Mouse (Mus musculus) spleen, adult 12 weeks (tissue): ENCODE data around the gene Epha5.

Experiments
- DNase-seq: peaks from one replicate; pipeline ENCODE4 v3.0.0; 2022; ENCODE audit warnings: low spot score

Gene Epha5

DNA sequence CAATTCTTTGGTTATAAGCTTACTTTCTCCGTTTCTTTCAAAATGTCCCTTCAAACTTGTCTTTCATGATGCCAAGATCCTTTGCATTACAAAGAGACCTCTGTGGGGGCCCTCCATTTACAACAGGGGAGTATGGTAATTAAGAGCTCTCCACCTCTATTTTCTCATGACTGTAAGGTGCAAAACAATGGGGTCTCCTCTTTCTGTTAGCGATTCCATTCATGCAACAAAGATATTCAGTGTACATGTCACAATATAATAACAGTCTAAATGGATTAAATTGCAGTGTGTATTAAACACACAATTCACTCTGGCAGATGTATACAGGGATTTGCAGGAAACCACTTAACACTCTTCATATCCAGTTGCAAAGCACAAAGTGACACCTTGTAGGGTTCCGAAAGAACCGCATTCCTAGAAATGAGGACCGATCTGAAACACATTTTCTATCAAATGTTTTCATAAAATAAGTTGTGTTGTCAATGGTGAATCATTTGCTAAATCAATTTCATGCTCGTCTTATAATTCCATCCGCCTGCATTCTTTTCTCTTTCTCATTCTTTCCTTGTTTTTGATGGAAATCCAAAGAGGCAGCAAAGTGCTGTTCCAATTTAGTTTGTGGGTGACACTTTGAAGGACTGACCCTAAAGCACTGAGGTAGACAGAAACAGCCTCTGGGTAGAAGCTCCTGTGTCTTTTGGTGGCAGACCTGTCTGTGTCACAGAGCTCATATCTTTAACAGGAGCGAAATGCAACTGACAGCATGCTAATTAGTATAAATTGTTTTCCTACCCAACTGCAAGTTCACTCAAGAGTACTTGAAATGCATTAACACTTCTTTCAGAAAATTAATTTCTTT, 118.1 kb downstream of the Epha5 start:
- no peak for DNase-seq

DNA sequence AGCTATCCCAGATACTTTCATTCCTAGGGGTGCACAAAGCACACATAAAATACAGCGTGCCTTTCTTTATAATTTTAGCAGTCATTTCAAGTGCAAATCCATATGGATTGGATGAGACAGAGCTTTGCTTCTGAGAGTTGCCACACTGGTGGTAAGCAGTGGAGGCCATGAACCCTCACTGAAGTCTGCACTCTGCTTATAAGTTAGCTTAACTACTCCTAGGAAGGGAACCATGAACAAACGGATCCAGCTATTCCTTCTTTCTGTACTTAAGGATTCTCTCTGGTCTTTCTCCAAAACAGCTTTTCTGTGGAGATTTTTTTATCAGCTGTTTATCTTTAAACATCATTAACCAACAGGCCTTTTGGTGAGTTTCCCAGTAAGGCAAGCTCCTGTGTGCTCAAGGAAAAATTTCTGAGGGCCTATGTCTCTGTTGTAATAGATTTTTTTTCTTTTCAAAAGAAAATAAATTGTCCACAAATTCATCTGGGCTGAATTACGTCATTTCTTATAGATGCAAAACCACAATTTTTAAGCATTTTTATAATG, 127.7 kb downstream of the Epha5 start:
- no peak for DNase-seq

DNA sequence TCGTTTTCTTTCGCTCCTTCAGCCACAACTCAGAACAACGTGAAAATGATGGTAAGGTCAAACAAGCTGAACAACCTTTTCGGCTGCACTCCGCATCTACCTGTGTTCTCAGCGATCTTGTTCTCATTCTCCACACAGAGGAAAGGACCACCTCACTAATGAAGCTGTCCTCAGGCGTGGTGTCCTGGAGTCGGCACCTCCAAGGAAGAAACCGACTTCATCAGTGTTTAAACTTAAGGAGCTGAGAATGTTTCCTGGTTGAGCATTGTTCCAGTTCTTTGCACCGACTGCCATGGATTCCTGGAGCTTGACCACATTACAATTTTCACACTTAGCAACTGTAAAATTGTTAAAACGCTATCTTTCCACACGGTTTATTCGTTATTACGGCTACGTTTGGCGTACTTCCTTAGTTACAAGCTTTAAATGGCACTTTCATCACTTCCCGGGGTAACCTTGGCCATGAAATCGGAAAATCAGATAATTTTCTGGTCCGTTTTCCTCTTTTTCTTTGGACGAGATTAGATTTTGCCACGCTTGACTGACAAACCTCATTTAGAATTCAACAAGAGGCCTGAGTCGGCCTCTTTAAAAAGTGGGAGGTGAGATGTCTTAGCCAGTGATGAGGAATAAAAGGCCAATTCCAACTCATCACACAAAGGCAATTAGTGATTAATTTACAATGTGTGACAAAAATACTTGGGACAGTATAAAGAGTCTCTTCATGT, 135.7 kb downstream of the Epha5 start:
- DNase-seq: no peak

DNA sequence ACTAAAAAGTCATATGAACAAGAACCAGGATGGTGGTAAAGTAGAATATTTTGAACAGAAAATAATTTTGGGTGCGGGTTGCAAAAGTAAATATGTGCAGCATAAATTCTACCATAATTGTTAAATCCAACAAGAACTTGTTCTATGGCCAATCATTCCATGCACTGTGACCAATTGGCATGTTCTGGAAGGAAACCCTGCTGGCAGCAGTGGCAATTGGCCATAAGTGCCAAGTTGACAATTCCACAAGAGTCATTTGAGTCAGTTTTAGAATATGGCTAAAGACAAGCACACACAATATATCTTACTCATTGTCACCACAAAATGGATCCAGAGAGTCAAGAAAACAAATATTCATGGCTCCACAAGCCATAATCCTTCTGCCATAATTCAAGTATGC, 140.2 kb downstream of the Epha5 start:
- DNase-seq: no peak

DNA sequence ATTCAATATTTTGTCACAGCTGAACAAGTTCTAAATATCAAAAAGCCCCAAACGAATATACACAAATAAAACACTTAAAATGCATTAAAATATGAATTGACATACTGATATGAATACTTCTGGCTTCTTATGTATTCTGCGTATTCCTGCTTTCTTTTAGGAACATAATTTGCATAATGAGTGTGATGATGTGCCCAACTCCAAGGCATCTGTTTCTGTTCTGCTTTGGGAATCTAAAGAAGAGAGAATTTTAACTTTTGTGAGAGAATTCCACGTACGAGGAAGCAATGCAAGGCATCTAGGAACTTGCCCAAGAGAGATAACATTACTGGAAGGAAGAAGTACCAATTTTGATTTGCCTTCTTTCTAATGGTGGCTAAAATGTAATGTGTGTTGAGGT, 151.8 kb downstream of the Epha5 start:
- DNase-seq: no peak

DNA sequence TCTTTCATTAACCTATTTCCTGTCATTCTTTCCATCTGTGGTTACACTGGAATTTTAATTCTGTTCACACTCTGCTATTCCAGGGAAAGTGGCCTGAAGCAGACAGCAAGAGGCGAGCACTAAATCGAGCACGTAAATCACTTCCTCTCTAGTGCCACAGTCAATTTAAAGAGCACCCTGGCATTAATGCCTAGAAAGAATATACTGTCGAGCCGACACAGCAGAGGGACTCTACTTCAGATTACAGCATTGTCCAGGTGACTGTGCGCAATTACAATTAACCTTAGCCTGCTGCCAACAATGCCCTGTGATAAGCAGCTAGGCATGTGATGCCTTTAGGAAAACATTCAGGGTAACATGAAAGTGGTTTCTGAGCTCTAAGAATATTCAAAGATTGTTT, 153.2 kb downstream of the Epha5 start:
- DNase-seq: no peak

DNA sequence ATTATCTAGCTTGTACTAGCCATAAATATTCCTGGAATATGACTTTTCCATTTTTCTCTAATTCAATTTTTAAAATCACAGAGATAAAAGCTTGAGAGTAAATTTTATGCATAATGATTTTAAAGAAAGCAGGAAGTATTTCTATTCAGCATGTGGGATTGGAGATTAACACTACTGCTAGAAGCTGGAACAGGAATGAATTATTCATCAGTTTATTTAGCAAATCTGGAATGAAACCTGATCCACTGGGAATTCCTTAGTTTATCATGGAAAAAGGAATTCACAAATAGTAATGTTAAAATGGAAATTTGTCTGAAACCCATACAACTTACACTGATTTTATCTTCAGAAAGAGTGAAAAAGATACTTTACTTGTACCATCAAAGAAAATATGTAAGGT, 187.2 kb downstream of the Epha5 start:
- no peak for DNase-seq

DNA sequence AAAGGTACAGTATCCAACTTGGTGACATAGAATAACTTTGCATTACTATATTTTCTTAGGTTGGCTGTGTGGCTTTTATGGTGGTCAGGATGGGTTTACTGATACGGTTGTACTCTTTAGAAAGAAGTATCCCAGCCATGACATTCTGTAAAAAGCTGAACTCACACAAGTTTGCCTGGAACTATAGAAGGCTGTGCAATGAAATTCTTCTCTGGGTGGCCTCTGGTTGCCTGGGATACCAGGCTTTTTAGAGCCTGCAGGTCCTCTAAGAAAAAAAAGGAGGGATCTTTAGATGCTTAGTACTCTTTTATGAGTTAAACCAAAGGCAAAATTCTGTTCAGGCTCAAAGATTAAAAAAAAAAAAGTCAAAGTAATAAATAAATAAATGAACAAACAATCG, 208.6 kb downstream of the Epha5 start:
- DNase-seq: no peak

DNA sequence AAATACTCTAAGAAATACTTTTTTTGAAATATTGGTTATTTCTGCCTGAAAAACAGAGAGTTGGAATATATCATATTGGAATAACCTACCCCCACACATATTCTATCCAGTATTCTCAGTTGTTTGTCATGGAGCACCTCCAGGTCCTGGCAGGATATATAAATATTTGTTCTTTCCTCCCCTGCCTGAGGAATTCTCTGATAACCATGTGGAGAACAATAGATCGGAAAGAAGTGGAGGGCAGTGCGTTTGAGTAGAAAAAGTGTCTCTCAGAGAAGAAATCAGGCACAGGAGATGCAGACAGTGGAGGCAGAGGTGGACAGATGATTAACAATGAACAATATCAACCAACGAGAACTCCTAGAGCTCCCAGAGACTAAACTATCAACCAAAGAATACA, 223.8 kb downstream of the Epha5 start:
- DNase-seq: no peak

DNA sequence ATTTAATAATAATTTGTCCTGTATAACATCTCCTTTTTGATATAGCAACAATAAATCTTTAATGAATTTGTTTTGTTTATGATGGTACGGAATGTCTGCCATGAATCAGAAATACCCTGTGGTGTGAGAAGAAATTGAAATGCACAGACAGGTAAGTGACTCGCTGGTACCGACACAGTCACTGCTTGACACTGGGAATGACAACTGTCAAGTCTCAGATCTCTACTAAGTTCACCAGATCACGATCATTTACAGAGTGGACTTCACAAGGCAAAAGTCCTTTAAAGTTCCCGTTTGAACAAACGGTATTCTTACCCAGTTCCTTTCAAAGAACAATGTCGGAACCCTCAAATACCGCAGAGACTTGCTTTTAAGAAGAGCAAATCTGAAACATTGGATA, 233.0 kb downstream of the Epha5 start:
- no peak for DNase-seq

DNA sequence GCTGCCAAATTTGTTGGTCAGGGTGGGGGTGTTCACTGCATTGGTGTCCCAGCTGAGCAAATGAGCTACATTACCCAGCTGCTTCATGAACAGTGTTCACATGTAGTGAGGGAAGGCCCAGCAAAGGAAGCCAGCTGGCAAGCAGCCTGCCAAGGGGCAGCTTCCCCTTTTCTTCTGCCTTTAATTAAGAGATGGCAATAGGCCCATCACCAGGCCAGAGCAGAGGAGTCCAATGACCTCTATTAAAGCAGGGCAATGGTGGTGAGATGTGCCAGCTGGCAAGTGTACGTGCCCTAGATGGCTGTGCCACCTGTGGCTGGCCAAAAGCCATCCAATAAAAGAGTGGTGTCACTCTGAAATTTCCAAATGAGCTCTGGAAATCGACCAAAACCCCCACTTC, 264.1 kb downstream of the Epha5 start:
- DNase-seq: no peak

DNA sequence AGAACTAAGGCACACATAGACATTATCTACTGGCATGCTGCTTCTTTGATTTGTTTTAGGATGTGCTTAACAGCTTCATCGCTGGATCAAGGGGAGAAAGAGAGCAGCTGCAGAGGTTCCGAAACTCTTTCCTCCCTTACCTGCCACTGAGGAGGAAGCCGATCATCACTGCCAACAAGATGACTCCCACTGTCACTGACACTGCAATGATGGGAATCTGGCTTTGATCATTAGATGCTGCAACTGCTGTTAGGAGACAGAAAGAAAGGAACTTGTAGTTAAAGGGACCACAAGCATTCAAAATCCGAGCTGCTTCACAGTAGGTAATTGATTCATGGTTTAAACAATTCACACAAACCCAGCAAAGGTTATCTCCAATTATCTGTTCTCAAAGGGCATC, 275.0 kb downstream of the Epha5 start:
- no peak for DNase-seq

DNA sequence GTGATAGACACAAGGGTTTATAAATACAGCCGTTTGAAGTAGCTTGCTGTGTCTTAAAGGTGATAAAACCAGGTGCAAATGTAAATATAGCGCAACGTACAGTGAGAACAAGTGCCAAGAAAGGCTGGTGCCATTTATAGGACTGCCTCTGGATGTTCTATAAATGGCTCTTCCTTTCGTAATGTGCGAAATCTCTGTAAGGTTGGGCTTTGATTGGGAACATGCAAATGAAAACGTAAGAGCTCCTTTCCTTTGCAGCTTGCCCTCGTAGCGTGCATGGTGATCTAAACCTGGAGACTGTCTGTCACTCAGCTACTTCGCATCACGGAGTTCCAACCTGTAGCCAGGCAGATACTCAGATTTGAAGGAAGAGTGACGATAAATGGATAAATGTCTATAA, 321.2 kb downstream of the Epha5 start:
- DNase-seq: no peak

DNA sequence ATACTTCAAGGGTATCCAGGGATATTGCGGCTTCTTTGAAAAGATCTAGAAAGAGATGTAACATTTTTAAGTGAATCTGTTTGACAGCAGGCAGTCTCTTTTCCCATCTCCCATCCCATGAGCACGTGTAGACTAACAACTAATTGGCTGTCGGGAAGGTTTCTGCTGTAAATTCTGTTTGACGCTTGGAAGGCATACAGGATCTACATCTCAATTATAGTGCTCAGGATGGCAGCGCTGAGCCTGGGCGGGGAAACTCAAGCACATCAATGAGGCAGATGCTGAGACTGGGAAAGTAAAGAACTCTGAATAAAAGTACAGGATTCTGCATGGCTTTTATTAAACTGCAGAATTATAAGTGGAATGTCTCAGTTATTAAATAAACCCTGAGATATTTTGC, 335.9 kb downstream of the Epha5 start:
- DNase-seq: no peak

DNA sequence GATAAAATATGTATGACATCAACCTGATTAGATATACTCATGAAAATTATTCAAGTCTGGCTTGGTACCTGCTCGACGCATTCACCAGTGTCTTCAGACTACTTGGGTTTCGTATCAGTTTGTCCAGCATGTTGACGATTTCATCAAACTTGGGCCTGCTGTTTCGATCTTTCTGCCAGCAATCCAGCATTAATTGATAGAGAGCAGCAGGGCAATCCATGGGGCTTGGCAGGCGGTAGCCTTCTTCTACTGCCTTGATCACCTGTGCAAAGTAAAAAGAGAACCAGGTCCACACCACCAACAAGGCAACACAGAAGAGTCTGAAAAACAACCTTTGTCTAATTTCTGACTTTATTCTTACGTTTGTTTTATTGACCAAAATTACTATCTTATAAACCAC, 346.2 kb downstream of the Epha5 start:
- DNase-seq: no peak

DNA sequence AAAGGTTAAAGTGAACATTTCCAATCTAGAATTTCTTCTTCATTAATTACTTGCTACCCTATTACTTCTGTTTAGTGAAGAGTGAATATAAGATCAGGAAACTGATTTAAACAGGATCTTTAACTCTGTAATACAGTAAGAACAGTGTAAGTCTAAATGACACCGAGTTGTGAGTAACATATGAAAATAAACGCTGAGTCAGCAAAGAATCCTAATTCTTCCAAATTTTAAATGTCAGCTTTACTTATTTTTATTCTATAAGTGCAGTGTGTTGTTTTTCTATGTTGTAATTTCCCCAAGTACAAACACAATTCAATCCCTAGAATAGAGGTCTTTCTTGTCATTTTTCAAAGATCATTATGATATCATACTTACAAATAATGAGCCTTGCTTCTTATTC, 363.3 kb downstream of the Epha5 start:
- DNase-seq: no peak

DNA sequence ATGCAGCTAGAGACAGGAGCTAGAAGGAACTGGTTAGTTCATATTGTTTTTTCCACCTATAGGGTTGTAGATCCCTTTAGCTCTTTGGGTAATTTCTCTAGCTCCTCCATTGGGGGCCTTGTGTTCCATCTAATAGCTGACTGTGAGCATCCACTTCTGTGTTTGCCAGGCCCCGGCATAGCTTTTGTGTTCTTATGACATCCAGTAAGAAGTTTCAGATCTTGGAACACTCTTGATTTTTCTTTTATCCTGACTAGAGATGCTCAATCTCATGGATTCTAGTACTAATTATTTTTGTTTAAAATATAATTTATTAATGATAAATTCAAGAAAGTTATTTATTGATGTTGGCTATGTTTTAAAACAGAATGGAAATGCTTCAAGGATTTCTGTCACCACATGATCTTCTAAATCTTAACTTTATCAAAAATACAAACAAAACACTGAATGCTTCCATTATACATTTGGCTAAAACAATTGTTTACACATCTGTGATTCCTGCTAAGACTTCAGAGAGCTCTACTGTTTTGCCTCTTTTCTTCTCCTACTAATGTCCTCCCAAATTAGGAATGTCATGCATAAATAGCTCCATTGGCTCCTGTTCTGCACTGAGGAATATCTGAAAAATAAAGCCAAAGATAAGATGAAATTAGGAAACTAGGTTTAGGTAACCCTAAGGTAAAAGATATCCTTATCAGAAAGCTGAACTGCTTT, 379.8 kb downstream of the Epha5 start:
- no peak for DNase-seq
